Mouse (Mus musculus): ENCODE data around the gene Acbd4. TPM values are rescaled to one million over a fixed set of nuclear protein-coding genes. Genes with fewer than 3 reads are reported as not detected.

The Acbd4 gene
- polyA plus RNA-seq, 1 experiment, result 5.7 TPM

DNA sequence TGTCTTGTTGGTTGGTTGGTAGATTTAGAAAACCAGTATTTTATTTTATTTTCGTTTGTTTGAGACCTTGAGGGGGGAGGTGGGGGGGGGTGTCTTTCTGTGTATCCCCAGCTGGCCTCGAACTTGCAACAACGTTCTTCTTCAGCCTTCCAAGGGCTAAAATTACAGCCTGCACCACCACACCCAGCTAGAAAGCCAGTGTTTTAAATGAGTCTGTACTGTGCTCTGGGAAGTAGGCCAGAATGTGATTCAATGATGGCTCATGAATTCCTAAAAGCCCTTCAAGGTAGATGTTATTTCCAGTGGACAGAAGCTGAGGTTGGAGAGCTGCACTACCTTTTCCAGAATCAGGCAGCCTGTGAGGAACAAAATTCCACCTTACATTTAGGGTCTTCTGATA lies 32.7 kb downstream of the Acbd4 start:
- Histone ChIP-seq H3K4me3 (ENCODE audit: control insufficient read depth, low read depth, low read length) (no peak overlapping the region), H3K4me1 (ENCODE audit: control insufficient read depth, insufficient read depth, low read length) (peaks cover 6% of the 10 kb centered on the region), H3K27me3 (ENCODE audit: control insufficient read depth, insufficient read depth, low read length) (no peaks in the 10 kb centered on the region), H3K27ac (ENCODE audit: control insufficient read depth, insufficient read depth, low read depth, low read length) (no peak overlapping the region), H3K36me3 (ENCODE audit: control insufficient read depth, insufficient read depth, low read length) (no peaks in the 10 kb centered on the region)
- TF ChIP-seq CTCF (IDR thresholded peaks at IDR 0.05; ENCODE audit: control insufficient read depth, insufficient read depth, insufficient replicate concordance, low read depth, low read length), result no peak
- no peak for TF ChIP-seq POLR2A (IDR thresholded peaks at IDR 0.05; ENCODE audit: control insufficient read depth, low read depth, low read length)

DNA sequence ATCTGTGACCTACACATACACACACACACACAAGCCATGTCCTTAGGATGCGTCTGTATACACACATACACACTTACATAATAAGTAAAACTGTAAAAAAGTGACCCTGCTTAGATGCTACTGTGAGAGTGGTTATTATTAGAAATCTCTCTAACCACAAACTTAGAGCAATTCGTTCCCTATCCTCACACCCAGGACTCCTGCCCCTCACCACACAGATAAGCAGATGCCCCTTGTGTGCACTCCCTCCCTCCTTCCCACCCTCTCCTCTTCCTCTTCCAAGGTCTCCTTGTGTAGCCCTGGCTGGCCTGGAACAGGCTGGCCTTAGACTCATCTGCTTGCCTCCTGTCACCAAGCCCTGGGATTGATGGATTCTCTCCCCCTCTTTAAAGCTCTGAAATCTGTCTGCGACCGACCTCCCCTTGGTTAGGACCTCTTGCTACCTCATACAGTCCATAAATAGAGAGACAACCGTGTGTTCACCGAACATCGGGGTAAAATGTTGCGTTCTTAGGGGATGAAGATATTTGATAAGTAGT lies 34.6 kb downstream of the Acbd4 start:
- Histone ChIP-seq H3K4me3 (ENCODE audit: control insufficient read depth, low read depth, low read length) (no peak overlapping the region), H3K27ac (ENCODE audit: control insufficient read depth, insufficient read depth, low read depth, low read length) (no peak overlapping the region), H3K4me1 (ENCODE audit: control insufficient read depth, insufficient read depth, low read length) (peaks cover 6% of the 10 kb centered on the region), H3K27me3 (ENCODE audit: control insufficient read depth, insufficient read depth, low read length) (no peaks in the 10 kb centered on the region), H3K36me3 (ENCODE audit: control insufficient read depth, insufficient read depth, low read length) (no peaks in the 10 kb centered on the region)
- TF ChIP-seq POLR2A (IDR thresholded peaks at IDR 0.05; ENCODE audit: control insufficient read depth, low read depth, low read length) (no peak), CTCF (IDR thresholded peaks at IDR 0.05; ENCODE audit: control insufficient read depth, insufficient read depth, insufficient replicate concordance, low read depth, low read length) (no peak)

DNA sequence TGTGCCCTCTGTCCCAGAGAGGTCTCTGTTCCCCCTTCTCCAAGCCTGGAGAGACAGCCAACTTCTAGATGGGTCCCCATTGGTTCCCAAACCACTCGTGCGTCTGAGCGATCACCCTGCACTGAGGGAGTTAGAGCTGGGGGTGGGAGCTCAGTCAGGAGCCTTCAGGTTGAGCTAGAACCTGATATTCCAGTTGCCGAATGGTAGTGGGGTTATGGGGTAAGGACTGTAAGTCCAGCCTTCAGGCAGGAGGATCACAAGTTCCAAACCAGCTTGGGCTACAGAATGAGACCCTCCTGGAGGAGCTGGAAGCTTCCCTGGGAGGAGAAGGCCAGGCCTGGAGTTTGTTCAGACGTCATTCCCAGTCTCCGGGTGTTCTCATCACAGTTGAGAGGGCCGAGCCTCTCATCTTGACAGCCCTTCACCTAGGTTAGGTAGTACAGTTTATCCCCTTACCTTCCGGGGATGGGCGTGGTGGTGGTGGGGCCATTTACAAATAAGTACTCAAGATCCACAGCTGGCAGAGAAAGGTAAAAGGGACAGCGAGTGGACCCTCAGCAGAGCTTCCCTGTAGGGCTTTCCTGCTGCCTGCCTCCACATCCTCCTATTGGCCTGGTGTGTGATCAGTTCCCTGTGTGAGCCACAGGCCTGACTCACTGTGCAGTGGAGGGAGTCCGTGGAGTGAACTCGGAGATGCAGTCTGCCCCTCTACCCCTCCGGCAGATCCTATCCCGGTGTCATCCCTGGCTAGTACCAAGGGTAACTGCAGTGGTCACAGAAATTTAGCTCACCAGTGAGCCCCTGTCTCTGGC lies 38.7 kb downstream of the Acbd4 start:
- H3K36me3 ChIP-seq (ENCODE audit: control insufficient read depth, insufficient read depth, low read length), result no peaks in the 10 kb centered on the region
- H3K4me1 ChIP-seq (ENCODE audit: control insufficient read depth, insufficient read depth, low read length), result peaks cover 15% of the 10 kb centered on the region
- TF ChIP-seq CTCF (IDR thresholded peaks at IDR 0.05; ENCODE audit: control insufficient read depth, insufficient read depth, insufficient replicate concordance, low read depth, low read length) (no peak), POLR2A (IDR thresholded peaks at IDR 0.05; ENCODE audit: control insufficient read depth, low read depth, low read length) (no peak)
- H3K27me3 ChIP-seq (ENCODE audit: control insufficient read depth, insufficient read depth, low read length), result no peaks in the 10 kb centered on the region
- no peak overlapping the region for H3K27ac ChIP-seq (ENCODE audit: control insufficient read depth, insufficient read depth, low read depth, low read length)
- no peak overlapping the region for H3K4me3 ChIP-seq (ENCODE audit: control insufficient read depth, low read depth, low read length)

DNA sequence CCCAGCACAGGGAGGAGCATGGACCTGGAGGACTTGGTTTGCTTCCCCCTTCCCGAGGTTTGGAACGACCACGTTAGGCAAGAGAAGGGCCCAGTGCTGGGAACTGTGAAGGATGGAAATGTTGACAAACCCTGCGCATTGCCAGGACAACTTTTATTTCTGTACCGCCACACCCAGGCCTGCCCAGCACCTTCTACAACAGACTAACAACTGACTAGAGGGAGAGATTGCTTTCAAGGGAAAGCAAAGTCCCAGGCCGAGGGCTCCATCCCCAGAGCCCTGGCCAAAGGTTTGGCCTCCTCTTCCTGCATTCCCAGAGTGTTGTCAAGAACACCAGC lies 39.2 kb downstream of the Acbd4 start:
- peaks cover 15% of the 10 kb centered on the region for H3K4me1 ChIP-seq (ENCODE audit: control insufficient read depth, insufficient read depth, low read length)
- H3K36me3 ChIP-seq (ENCODE audit: control insufficient read depth, insufficient read depth, low read length), result no peaks in the 10 kb centered on the region
- peak overlapping the region; percentile 1; the same call in 1 of the 2 replicates for H3K27ac ChIP-seq (ENCODE audit: control insufficient read depth, insufficient read depth, low read depth, low read length)
- H3K4me3 ChIP-seq (ENCODE audit: control insufficient read depth, low read depth, low read length), result no peak overlapping the region
- TF ChIP-seq CTCF (IDR thresholded peaks at IDR 0.05; ENCODE audit: control insufficient read depth, insufficient read depth, insufficient replicate concordance, low read depth, low read length) (no peak), POLR2A (IDR thresholded peaks at IDR 0.05; ENCODE audit: control insufficient read depth, low read depth, low read length) (no peak)
- H3K27me3 ChIP-seq (ENCODE audit: control insufficient read depth, insufficient read depth, low read length), result no peaks in the 10 kb centered on the region

DNA sequence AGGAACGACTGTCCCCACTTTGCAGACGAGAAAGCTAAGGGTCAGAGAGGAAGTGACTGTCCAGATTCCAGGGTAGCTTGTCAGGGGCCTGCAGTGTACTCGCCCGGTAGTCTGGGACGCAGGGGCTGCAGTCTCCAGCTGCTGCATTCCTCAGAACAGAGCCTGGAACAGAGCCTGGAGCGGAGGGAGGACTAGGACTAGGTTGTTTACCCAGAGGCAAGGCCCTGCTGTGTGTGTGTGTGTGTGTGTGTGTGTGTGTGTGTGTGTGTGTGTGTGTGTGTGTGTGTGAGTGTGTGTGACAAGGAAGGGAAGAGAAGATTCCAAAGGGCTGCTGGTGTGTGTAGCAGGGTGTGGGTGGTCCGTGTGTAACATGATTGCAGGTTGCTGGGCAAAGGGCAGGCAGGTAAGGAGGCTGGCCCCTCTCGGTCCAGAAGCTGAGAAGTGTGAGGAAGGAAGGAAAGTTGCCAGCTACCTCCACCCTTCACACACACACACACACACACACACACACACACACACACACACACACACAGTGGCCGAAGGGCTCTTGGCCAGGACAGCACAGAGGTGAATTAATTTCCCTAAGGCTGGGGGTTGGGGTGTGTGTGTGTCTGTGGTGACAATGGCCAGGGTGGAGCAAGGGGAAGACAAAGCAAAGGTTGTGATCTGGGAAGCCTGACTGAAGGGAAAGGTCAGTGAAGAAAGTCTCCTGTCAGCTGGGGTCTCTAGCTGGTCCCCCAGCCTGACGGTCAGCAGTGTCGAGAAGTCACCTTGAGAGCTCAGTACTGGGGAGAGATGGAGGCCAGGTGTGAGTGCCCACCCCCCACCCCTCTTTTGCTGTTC lies 39.8 kb downstream of the Acbd4 start:
- TF ChIP-seq CTCF (IDR thresholded peaks at IDR 0.05; ENCODE audit: control insufficient read depth, insufficient read depth, insufficient replicate concordance, low read depth, low read length), result no peak
- no peak for TF ChIP-seq POLR2A (IDR thresholded peaks at IDR 0.05; ENCODE audit: control insufficient read depth, low read depth, low read length)
- H3K4me1 ChIP-seq (ENCODE audit: control insufficient read depth, insufficient read depth, low read length), result peaks cover 15% of the 10 kb centered on the region
- no peak overlapping the region for H3K4me3 ChIP-seq (ENCODE audit: control insufficient read depth, low read depth, low read length)
- no peaks in the 10 kb centered on the region for H3K27me3 ChIP-seq (ENCODE audit: control insufficient read depth, insufficient read depth, low read length)
- no peaks in the 10 kb centered on the region for H3K36me3 ChIP-seq (ENCODE audit: control insufficient read depth, insufficient read depth, low read length)
- peak overlapping the region; percentile 50 for H3K27ac ChIP-seq (ENCODE audit: control insufficient read depth, insufficient read depth, low read depth, low read length)

DNA sequence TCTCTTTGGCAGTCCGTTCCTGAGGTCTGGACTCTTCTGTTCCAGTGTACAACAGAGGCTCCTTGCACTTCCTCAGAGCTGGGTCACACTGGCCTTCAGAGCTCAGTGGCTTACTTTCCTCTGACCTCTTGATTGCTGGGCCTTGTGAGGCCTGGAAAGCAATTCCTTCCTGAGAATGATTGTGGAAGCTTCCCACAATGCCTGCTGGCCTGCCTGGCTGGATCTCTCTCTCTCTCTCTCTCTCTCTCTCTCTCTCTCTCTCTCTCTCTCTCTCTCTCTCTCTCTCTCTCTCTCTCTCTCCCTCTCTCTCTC lies 40.4 kb downstream of the Acbd4 start:
- Histone ChIP-seq H3K4me3 (ENCODE audit: control insufficient read depth, low read depth, low read length) (no peak overlapping the region), H3K27ac (ENCODE audit: control insufficient read depth, insufficient read depth, low read depth, low read length) (peak overlapping the region; percentile 54), H3K36me3 (ENCODE audit: control insufficient read depth, insufficient read depth, low read length) (no peaks in the 10 kb centered on the region), H3K4me1 (ENCODE audit: control insufficient read depth, insufficient read depth, low read length) (peaks cover 15% of the 10 kb centered on the region), H3K27me3 (ENCODE audit: control insufficient read depth, insufficient read depth, low read length) (no peaks in the 10 kb centered on the region)
- TF ChIP-seq CTCF (IDR thresholded peaks at IDR 0.05; ENCODE audit: control insufficient read depth, insufficient read depth, insufficient replicate concordance, low read depth, low read length), result no peak
- no peak for TF ChIP-seq POLR2A (IDR thresholded peaks at IDR 0.05; ENCODE audit: control insufficient read depth, low read depth, low read length)
